Mouse (Mus musculus) brain, adult 2 months (tissue): ENCODE measurements at regions not wholly inside any gene's neighbourhood (a gene's known extent, or its start where the extent isn't known, plus 50 kb on each side); places are given as distances from the start of the nearest gene placed in this dataset.
A peak's percentile ranks its signal among the peaks of the same experiment; 100 is the strongest.

Source experiments
- DNase-seq: peaks from one replicate; pipeline ENCODE4 v3.0.0; 2011; ENCODE audit warnings: low read depth, low spot score

DNA sequence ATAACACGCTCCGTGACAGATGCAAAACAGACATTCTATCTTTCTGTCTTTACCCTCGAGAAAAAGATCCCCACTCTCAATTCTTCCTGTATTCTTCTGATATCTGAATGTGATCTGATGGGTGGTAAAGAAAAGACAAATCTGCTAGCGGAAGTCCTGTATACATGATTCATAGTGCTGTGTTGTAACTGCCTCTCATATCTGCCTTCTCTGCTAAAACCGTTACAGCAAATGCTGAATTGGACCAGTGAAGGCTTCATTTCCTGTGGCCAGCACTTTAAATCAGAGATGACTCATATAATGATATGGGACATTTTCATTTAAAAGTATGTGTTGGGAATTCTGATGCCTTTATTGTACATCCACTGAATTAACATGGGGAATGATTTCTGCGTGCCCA, 186.0 kb upstream of the Gm11114 start:
- peak; percentile 4 for DNase-seq

DNA sequence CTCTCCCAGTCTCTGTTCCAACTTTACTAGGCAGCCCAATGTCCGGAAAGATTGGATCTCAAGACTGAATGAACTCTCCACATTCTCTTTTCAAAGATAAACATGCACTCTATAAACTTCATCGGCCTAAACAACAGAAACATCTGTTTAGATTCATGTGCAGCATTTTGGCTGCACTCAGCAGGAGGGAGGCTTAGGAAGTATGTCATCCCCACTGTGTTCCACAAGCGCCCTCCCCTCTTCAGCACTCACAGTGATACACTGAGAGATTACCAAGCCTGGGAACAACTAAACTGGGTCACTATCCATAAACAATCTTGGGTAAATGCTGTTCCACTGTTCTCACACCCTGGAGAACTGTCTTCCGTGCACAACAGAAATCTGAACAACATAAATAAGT, 185.5 kb upstream of the Gm11114 start:
- no peak for DNase-seq

DNA sequence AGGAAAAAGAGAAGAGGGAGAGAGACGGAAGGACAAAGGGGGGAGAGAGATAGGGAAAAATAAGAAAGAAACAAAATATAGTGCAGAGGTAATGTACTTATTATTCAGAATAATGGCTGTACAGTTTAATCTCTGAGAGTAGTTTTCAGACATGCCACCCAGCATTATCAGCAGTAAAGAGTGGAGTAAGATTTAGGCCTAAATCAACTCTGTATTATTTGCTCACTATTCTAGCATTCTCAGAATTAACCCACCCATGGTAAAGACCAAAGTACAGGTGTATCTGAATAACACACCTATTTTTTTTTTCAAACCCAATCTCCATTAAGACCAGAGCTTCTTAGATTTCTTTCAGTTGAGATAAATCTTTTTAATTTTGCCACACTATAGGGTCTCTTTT, 177.7 kb upstream of the Gm11114 start:
- no peak for DNase-seq

DNA sequence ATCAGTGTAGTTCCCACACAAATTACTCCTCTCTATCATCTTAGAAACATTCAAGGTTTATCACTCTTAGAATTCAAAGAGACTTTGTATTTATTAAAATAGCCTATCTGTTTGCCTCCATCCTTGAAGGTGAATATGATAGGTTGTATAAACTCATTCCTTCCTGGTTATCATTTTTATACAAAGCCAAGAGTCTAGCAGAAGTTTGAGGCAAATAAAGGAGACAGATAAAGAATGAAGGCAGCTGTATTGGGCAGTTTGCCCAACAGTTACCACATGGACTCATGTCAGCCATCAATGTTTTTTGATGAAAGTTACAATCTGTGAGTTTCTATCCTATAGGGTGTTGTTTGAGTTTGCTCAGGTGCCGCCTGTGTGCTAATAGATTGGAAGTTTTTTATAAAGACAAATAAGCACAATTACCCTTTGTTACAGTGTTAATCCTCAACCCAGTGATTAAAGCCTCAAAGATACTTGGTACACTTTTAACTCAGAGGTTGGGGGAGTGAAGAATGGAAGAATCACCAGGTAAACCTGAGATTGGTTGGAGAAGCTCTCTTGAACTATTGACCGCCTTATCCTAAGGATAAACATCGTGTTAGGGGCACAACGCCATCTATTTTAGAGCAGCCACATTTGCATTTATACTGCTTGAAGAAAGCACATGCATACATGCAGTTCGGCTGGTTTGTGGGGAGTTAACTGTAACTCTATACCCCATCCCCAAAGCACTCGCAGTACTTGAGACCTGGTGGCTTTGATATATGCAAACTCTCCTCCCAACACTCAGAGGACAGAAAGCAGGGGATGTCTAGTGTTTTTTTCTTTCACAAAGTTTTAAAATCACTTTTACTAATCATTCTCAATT, 175.6 kb upstream of the Gm11114 start:
- no peak for DNase-seq

DNA sequence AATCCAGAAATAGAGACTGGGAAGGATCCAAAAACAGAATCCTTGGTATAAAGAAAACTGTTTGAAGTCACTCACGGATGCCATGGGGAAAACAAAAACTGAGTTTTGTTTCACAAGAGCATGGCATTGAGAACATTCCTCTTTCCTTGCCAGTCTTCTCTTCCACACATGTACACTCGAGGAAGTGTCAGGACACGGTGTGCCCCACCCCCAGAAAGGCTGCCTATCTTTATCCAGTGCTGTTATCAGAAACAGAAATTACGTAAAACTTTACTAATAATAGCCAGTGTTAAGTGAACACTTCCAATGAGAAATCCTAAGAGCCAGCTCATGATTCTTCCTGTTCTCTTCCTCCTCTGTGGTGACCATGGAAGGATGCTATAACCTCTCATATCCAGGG, 172.7 kb upstream of the Gm11114 start:
- peak; percentile 17 for DNase-seq

DNA sequence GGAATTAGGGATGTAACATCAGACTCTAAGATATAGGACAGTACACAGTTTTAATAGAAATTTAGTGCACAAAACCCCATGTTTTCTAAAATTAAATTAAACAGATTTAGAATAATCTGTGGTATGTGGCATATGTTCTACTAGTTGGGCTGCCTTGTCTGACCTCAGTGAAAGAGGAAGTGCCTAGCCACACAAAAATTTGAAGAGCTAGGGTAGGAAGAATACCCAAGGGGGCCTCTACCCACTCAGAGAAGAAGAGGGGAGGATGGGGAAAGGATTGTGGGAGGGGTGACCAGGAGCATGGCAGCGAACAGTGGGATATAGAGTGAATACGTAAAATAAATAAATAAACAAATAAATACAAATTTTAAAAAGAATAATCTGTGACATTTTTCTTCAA, 168.2 kb upstream of the Gm11114 start:
- no peak for DNase-seq

DNA sequence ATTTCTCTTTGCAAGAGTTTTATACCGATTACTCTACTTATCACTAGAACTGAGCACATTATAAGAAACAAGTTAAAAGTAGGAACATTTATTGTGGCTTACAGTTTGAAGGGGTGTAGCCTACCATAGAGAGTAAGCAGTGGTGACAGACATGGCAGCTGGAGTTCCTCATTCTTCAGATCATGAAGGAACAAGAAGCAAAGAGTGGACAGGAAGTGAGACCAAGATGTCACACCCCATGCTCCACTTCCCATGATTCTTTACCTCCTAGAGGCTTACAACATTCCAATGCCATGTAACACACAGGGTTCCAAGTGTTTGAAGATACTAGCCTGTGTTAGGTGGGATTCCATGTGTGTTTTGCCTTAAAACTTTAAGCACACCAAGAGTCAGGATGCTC, 146.9 kb upstream of the Gm11114 start:
- DNase-seq: no peak

DNA sequence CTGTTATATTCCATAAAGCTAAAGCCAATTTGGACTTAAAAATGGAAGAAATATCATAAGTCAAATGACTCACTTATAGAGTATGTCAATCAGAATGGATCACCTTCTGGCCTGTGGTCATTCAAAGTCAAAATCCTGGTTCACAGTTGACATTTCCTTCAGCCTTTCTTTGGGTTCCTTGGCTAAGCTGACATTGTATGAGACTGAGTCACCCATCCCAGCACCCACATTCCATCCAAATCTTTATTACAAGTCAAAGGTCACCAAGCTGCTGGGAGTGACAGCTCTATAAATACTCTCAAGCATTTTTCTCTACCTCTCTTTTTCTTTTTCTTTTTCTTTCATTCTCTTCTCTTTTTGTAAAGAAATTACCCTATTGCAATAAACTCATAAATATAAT, 145.3 kb upstream of the Gm11114 start:
- DNase-seq: no peak

DNA sequence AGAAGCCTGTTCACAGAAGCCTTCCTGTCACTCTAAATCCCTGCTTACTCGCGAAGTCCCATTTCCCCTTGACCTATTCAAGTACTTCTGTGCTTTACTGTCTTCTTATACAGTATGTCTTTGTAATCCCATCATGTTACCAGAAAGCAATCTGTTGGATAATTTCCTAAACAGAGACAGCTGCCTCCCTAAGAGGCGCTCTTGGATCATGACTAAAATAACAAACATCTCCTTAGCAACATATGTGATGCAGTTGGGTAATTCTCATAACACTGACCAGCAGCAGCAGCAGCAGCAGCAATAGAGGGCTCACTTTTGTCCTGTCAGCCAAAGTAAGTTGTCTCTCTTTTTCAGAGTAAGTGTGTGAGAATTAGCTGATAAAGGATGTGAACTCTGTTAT, 138.1 kb upstream of the Gm11114 start:
- peak; percentile 18 for DNase-seq

DNA sequence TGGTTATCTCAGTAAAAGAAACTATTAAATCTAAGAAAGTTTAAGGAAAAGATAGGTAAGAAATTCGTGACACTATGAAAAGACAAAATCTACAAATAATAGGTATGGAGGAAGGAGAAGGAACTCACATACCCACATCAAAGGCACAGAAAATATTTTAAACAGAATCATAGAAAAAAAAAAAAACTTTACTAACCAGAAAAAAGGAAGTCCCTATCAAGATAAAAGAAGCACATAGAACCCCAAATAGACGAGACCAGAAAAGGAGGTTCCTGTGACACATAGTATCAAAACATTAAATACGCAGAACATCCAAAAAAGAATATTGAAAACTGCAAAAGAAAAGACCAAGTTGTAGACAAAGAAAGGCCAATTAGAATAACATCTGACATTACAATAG, 111.4 kb upstream of the Gm11114 start:
- no peak for DNase-seq

DNA sequence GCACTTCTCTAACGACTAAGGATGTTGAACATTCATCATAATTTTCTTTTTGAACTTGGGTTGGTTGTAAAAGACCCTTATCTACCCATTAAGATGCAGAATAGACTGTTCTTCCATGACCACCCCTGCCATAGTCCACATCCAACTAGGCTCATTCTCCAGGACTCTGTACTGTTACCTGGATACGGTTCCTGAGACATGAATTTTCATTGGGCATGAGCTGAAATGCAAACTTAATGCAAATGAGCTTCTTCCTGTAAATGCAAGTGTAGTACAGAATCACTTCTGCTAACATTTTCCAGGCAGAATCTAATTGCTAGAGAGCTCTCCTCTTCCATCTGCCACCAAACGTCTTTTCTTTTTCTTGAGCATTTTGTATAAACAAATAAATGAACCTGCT, 87.7 kb upstream of the Gm11114 start:
- peak; percentile 5 for DNase-seq
